Mouse (Mus musculus): Measurements from ENCODE around the gene Sgsh. TPM values are rescaled to one million over a fixed set of nuclear protein-coding genes. Genes with fewer than 3 reads are reported as not detected.

The Sgsh gene
- polyA plus RNA-seq (2012; rRNA removed) (8.7 and 11.7 TPM in 2 replicates), polyA plus RNA-seq (2014; fragmentation: Nextera tagmentation; extraction: Ambion mirVana) (9.6 and 9.8 TPM in 2 replicates)

GRCm38 (mm10) chr11:119355443-119356385, at the start of gene Sgsh, which contains the start of gene Slc26a11:
Gene Sgsh (minus strand): TSS chr11:119355536.
Gene Slc26a11 (plus strand): TSS chr11:119355557.
- Histone ChIP-seq H3K9ac (ENCODE audit: low read depth, low read length, severe bottlenecking) (peak within 1 kb of the TSS; percentile 81), H3K4me2 (replicated peaks; ENCODE audit: low read depth, low read length, severe bottlenecking) (peak within 1 kb of the TSS; percentile 90), H3K36me3 (ENCODE audit: control insufficient read depth, insufficient read depth, low read length) (peaks cover 15% of the 10 kb centered on the region), H3K27me3 (ENCODE audit: control insufficient read depth, insufficient read depth, low read length) (no peaks in the 10 kb centered on the region), H3K4me1 (ENCODE audit: control insufficient read depth, insufficient read depth, low read length) (peaks cover 9% of the 10 kb centered on the region), H3K9me3 (ENCODE audit: control insufficient read depth, low read length) (no peaks in the 10 kb centered on the region), H3K27ac (replicated peaks; ENCODE audit: low read depth, low read length) (no peak within 1 kb of the TSS; the same call in 1 of the 2 replicates), H3K4me3 (replicated peaks; ENCODE audit: low read length) (peak within 1 kb of the TSS; percentile 68)
- peak; percentile 81 for DNase-seq (ENCODE audit: low spot score)
- peak; percentile 96 for ATAC-seq (ENCODE audit: low FRiP score, low read depth)
- 1% methylated on average over 36 of the region's 40 CpGs for WGBS
- TF ChIP-seq POLR2A (IDR thresholded peaks at IDR 0.05; ENCODE audit: borderline replicate concordance, extremely low read depth, insufficient read depth, insufficient read length), result no peak; the same call in 1 of the 2 replicates

GRCm38 (mm10) chr11:119404627-119405026, 49.3 kb upstream of the Sgsh start:
- ATAC-seq (ENCODE audit: low FRiP score, low read depth) (no peak), DNase-seq (ENCODE audit: low spot score) (no peak)
- WGBS, result 64% methylated on average over 5 of the region's 5 CpGs

GRCm38 (mm10) chr11:119402501-119403160, 47.3 kb upstream of the Sgsh start:
- Histone ChIP-seq H3K27me3 (ENCODE audit: control insufficient read depth, insufficient read depth, low read length) (no peaks in the 10 kb centered on the region), H3K4me1 (ENCODE audit: control insufficient read depth, insufficient read depth, low read length) (no peaks in the 10 kb centered on the region), H3K4me2 (replicated peaks; ENCODE audit: low read depth, low read length, severe bottlenecking) (no peak overlapping the region), H3K9me3 (ENCODE audit: control insufficient read depth, low read length) (no peaks in the 10 kb centered on the region), H3K4me3 (replicated peaks; ENCODE audit: low read length) (no peak overlapping the region), H3K27ac (replicated peaks; ENCODE audit: low read depth, low read length) (no peak overlapping the region), H3K9ac (ENCODE audit: low read depth, low read length, severe bottlenecking) (no peak overlapping the region), H3K36me3 (ENCODE audit: control insufficient read depth, insufficient read depth, low read length) (no peaks in the 10 kb centered on the region)
- ATAC-seq (ENCODE audit: low FRiP score, low read depth) (no peak), DNase-seq (ENCODE audit: low spot score) (no peak)
- 39% methylated on average over 11 of the region's 11 CpGs for WGBS
- TF ChIP-seq POLR2A (IDR thresholded peaks at IDR 0.05; ENCODE audit: borderline replicate concordance, extremely low read depth, insufficient read depth, insufficient read length), result no peak

More at GRCm38 (mm10) chr11:119404627-119405026, 49.3 kb upstream of the Sgsh start:
- Histone ChIP-seq H3K27ac (replicated peaks; ENCODE audit: low read depth, low read length) (no peak overlapping the region), H3K36me3 (ENCODE audit: control insufficient read depth, insufficient read depth, low read length) (no peaks in the 10 kb centered on the region), H3K4me3 (replicated peaks; ENCODE audit: low read length) (no peak overlapping the region), H3K27me3 (ENCODE audit: control insufficient read depth, insufficient read depth, low read length) (no peaks in the 10 kb centered on the region), H3K4me1 (ENCODE audit: control insufficient read depth, insufficient read depth, low read length) (no peaks in the 10 kb centered on the region), H3K4me2 (replicated peaks; ENCODE audit: low read depth, low read length, severe bottlenecking) (no peak overlapping the region), H3K9ac (ENCODE audit: low read depth, low read length, severe bottlenecking) (no peak overlapping the region), H3K9me3 (ENCODE audit: control insufficient read depth, low read length) (no peaks in the 10 kb centered on the region)
- TF ChIP-seq POLR2A (IDR thresholded peaks at IDR 0.05; ENCODE audit: borderline replicate concordance, extremely low read depth, insufficient read depth, insufficient read length), result no peak

GRCm38 (mm10) chr11:119396461-119396860, 41.1 kb upstream of the Sgsh start:
- Histone ChIP-seq H3K4me2 (replicated peaks; ENCODE audit: low read depth, low read length, severe bottlenecking) (no peak overlapping the region), H3K36me3 (ENCODE audit: control insufficient read depth, insufficient read depth, low read length) (no peaks in the 10 kb centered on the region), H3K27ac (replicated peaks; ENCODE audit: low read depth, low read length) (no peak overlapping the region), H3K27me3 (ENCODE audit: control insufficient read depth, insufficient read depth, low read length) (0 out of 2 replicates have a peak, but pooled peaks cover 18% of the 10 kb centered on the region), H3K4me3 (replicated peaks; ENCODE audit: low read length) (no peak overlapping the region), H3K9me3 (ENCODE audit: control insufficient read depth, low read length) (no peaks in the 10 kb centered on the region), H3K4me1 (ENCODE audit: control insufficient read depth, insufficient read depth, low read length) (peaks cover 13% of the 10 kb centered on the region), H3K9ac (ENCODE audit: low read depth, low read length, severe bottlenecking) (no peak overlapping the region)
- WGBS, result 82% methylated on average over 7 of the region's 7 CpGs
- no peak for ATAC-seq (ENCODE audit: low FRiP score, low read depth)
- no peak for DNase-seq (ENCODE audit: low spot score)
- no peak for TF ChIP-seq POLR2A (IDR thresholded peaks at IDR 0.05; ENCODE audit: borderline replicate concordance, extremely low read depth, insufficient read depth, insufficient read length)

- no peak for TF ChIP-seq POLR2A (IDR thresholded peaks at IDR 0.05; ENCODE audit: borderline replicate concordance, extremely low read depth, insufficient read depth, insufficient read length)
- WGBS, result 28% methylated on average over 13 of the region's 13 CpGs
- H3K4me2 ChIP-seq (replicated peaks; ENCODE audit: low read depth, low read length, severe bottlenecking), result no peak overlapping the region
- H3K9me3 ChIP-seq (ENCODE audit: control insufficient read depth, low read length), result no peaks in the 10 kb centered on the region
- no peak overlapping the region for H3K27ac ChIP-seq (replicated peaks; ENCODE audit: low read depth, low read length)
- peaks cover 13% of the 10 kb centered on the region for H3K4me1 ChIP-seq (ENCODE audit: control insufficient read depth, insufficient read depth, low read length)
- ATAC-seq (ENCODE audit: low FRiP score, low read depth), result no peak
- no peak overlapping the region for H3K9ac ChIP-seq (ENCODE audit: low read depth, low read length, severe bottlenecking)
- 0 out of 2 replicates have a peak, but pooled peaks cover 18% of the 10 kb centered on the region for H3K27me3 ChIP-seq (ENCODE audit: control insufficient read depth, insufficient read depth, low read length)
- no peaks in the 10 kb centered on the region for H3K36me3 ChIP-seq (ENCODE audit: control insufficient read depth, insufficient read depth, low read length)
- no peak overlapping the region for H3K4me3 ChIP-seq (replicated peaks; ENCODE audit: low read length)
- DNase-seq (ENCODE audit: low spot score), result no peak
Measured at GRCm38 (mm10) chr11:119395931-119396330, 40.6 kb upstream of the Sgsh start.
